Mouse (Mus musculus): ENCODE data around the gene Pebp1. TPM values are rescaled to one million over a fixed set of nuclear protein-coding genes. Genes with fewer than 3 reads are reported as not detected.

Gene Pebp1
- polyA plus RNA-seq (2015; fragmentation: Nextera tagmentation; extraction: Ambion mirVana): 174 and 183 TPM in 2 replicates

- H3K4me2 ChIP-seq (ENCODE audit: low read depth, low read length): peak within 1 kb of the TSS; percentile 92
- H3K9me3 ChIP-seq (replicated peaks; ENCODE audit: control insufficient read depth, low read length): no peaks in the 10 kb centered on the region
- peak within 1 kb of the TSS; percentile 70 for H3K9ac ChIP-seq (ENCODE audit: low read depth, low read length)
- peak; percentile 99 for ATAC-seq (ENCODE audit: low read depth)
- peak within 1 kb of the TSS; percentile 59 for H3K27ac ChIP-seq (ENCODE audit: low read length)
- 0 out of 2 replicates have a peak, but pooled peaks cover 2% of the 10 kb centered on the region for H3K36me3 ChIP-seq (ENCODE audit: control insufficient read depth, insufficient read depth)
- peaks cover 22% of the 10 kb centered on the region for H3K4me1 ChIP-seq (ENCODE audit: control insufficient read depth, low read depth, low read length)
- H3K4me3 ChIP-seq (ENCODE audit: low read depth, low read length): peak within 1 kb of the TSS; percentile 74
- no peaks in the 10 kb centered on the region for H3K27me3 ChIP-seq (ENCODE audit: control insufficient read depth, insufficient read depth, low read depth, low read length)
- under 1% methylated on average over 66 of the region's 77 CpGs for WGBS (ENCODE audit: insufficient replicate concordance)
Observed at GRCm38 (mm10) chr5:117286831-117287822, at the start of gene Pebp1. TSS of gene Pebp1 (minus strand) at chr5:117287625.

GRCm38 (mm10) chr5:117330457-117330856 lies 43.0 kb upstream of the Pebp1 start:
- H3K9ac ChIP-seq (ENCODE audit: low read depth, low read length): no peak overlapping the region
- H3K36me3 ChIP-seq (ENCODE audit: control insufficient read depth, insufficient read depth): no peaks in the 10 kb centered on the region
- no peaks in the 10 kb centered on the region; the same call in 1 of the 2 replicates for H3K27me3 ChIP-seq (ENCODE audit: control insufficient read depth, insufficient read depth, low read depth, low read length)
- no peaks in the 10 kb centered on the region for H3K9me3 ChIP-seq (replicated peaks; ENCODE audit: control insufficient read depth, low read length)
- no peak for ATAC-seq (ENCODE audit: low read depth)
- H3K4me1 ChIP-seq (ENCODE audit: control insufficient read depth, low read depth, low read length): no peaks in the 10 kb centered on the region; the same call in 1 of the 2 replicates
- WGBS (ENCODE audit: insufficient replicate concordance): 72% methylated on average over 7 of the region's 7 CpGs
- no peak overlapping the region for H3K27ac ChIP-seq (ENCODE audit: low read length)
- no peak overlapping the region for H3K4me2 ChIP-seq (ENCODE audit: low read depth, low read length)
- H3K4me3 ChIP-seq (ENCODE audit: low read depth, low read length): no peak overlapping the region

GRCm38 (mm10) chr5:117326408-117326807 lies 39.0 kb upstream of the Pebp1 start:
- no peak for ATAC-seq (ENCODE audit: low read depth)
- 41% methylated on average over 6 of the region's 6 CpGs for WGBS (ENCODE audit: insufficient replicate concordance)
- H3K9ac ChIP-seq (ENCODE audit: low read depth, low read length): no peak overlapping the region
- no peak overlapping the region for H3K27ac ChIP-seq (ENCODE audit: low read length)
- H3K4me2 ChIP-seq (ENCODE audit: low read depth, low read length): no peak overlapping the region
- H3K9me3 ChIP-seq (replicated peaks; ENCODE audit: control insufficient read depth, low read length): no peaks in the 10 kb centered on the region
- no peaks in the 10 kb centered on the region for H3K36me3 ChIP-seq (ENCODE audit: control insufficient read depth, insufficient read depth)
- peaks cover 2% of the 10 kb centered on the region for H3K27me3 ChIP-seq (ENCODE audit: control insufficient read depth, insufficient read depth, low read depth, low read length)
- no peak overlapping the region for H3K4me3 ChIP-seq (ENCODE audit: low read depth, low read length)
- H3K4me1 ChIP-seq (ENCODE audit: control insufficient read depth, low read depth, low read length): no peaks in the 10 kb centered on the region; the same call in 1 of the 2 replicates

- H3K9ac ChIP-seq (ENCODE audit: low read depth, low read length): no peak overlapping the region
- no peaks in the 10 kb centered on the region; the same call in 1 of the 2 replicates for H3K4me1 ChIP-seq (ENCODE audit: control insufficient read depth, low read depth, low read length)
- peaks cover 28% of the 10 kb centered on the region for H3K27me3 ChIP-seq (ENCODE audit: control insufficient read depth, insufficient read depth, low read depth, low read length)
- WGBS (ENCODE audit: insufficient replicate concordance): 67% methylated on average over 9 of the region's 9 CpGs
- H3K4me2 ChIP-seq (ENCODE audit: low read depth, low read length): no peak overlapping the region
- ATAC-seq (ENCODE audit: low read depth): no peak
- H3K9me3 ChIP-seq (replicated peaks; ENCODE audit: control insufficient read depth, low read length): no peaks in the 10 kb centered on the region
- no peaks in the 10 kb centered on the region for H3K36me3 ChIP-seq (ENCODE audit: control insufficient read depth, insufficient read depth)
- no peak overlapping the region for H3K4me3 ChIP-seq (ENCODE audit: low read depth, low read length)
- H3K27ac ChIP-seq (ENCODE audit: low read length): no peak overlapping the region
Observed at GRCm38 (mm10) chr5:117323751-117324150, 36.3 kb upstream of the Pebp1 start.

GRCm38 (mm10) chr5:117318741-117319629 lies 31.6 kb upstream of the Pebp1 start, which contains the start of gene Vsig10:
TSS of gene Vsig10 (plus strand) at chr5:117319083.
- Histone ChIP-seq H3K4me2 (ENCODE audit: low read depth, low read length) (peak within 1 kb of the TSS; percentile 77), H3K9ac (ENCODE audit: low read depth, low read length) (peak within 1 kb of the TSS; percentile 63), H3K4me1 (ENCODE audit: control insufficient read depth, low read depth, low read length) (peaks cover 2% of the 10 kb centered on the region; the same call in 1 of the 2 replicates), H3K27me3 (ENCODE audit: control insufficient read depth, insufficient read depth, low read depth, low read length) (peaks cover 49% of the 10 kb centered on the region), H3K9me3 (replicated peaks; ENCODE audit: control insufficient read depth, low read length) (no peaks in the 10 kb centered on the region), H3K27ac (ENCODE audit: low read length) (no peak within 1 kb of the TSS), H3K36me3 (ENCODE audit: control insufficient read depth, insufficient read depth) (no peaks in the 10 kb centered on the region), H3K4me3 (ENCODE audit: low read depth, low read length) (peak within 1 kb of the TSS; percentile 65)
- peak; percentile 73 for ATAC-seq (ENCODE audit: low read depth)
- under 1% methylated on average over 81 of the region's 81 CpGs for WGBS (ENCODE audit: insufficient replicate concordance)

GRCm38 (mm10) chr5:117314587-117315428 lies 27.4 kb upstream of the Pebp1 start:
- H3K36me3 ChIP-seq (ENCODE audit: control insufficient read depth, insufficient read depth): no peaks in the 10 kb centered on the region
- peaks cover 2% of the 10 kb centered on the region for H3K4me1 ChIP-seq (ENCODE audit: control insufficient read depth, low read depth, low read length)
- no peak overlapping the region for H3K4me3 ChIP-seq (ENCODE audit: low read depth, low read length)
- ATAC-seq (ENCODE audit: low read depth): no peak
- no peak overlapping the region for H3K4me2 ChIP-seq (ENCODE audit: low read depth, low read length)
- no peak overlapping the region for H3K27ac ChIP-seq (ENCODE audit: low read length)
- peaks cover 32% of the 10 kb centered on the region for H3K27me3 ChIP-seq (ENCODE audit: control insufficient read depth, insufficient read depth, low read depth, low read length)
- no peak overlapping the region for H3K9ac ChIP-seq (ENCODE audit: low read depth, low read length)
- H3K9me3 ChIP-seq (replicated peaks; ENCODE audit: control insufficient read depth, low read length): no peaks in the 10 kb centered on the region
- WGBS (ENCODE audit: insufficient replicate concordance): 31% methylated on average over 9 of the region's 9 CpGs

- Histone ChIP-seq H3K4me1 (ENCODE audit: control insufficient read depth, low read depth, low read length) (peaks cover 2% of the 10 kb centered on the region), H3K27me3 (ENCODE audit: control insufficient read depth, insufficient read depth, low read depth, low read length) (peaks cover 23% of the 10 kb centered on the region), H3K4me2 (ENCODE audit: low read depth, low read length) (peak overlapping the region; percentile 41), H3K4me3 (ENCODE audit: low read depth, low read length) (peak overlapping the region; percentile 20), H3K36me3 (ENCODE audit: control insufficient read depth, insufficient read depth) (no peaks in the 10 kb centered on the region), H3K9ac (ENCODE audit: low read depth, low read length) (no peak overlapping the region), H3K27ac (ENCODE audit: low read length) (no peak overlapping the region), H3K9me3 (replicated peaks; ENCODE audit: control insufficient read depth, low read length) (no peaks in the 10 kb centered on the region)
- no peak for ATAC-seq (ENCODE audit: low read depth)
- WGBS (ENCODE audit: insufficient replicate concordance): 34% methylated on average over 10 of the region's 10 CpGs
Observed at GRCm38 (mm10) chr5:117313909-117314308, 26.5 kb upstream of the Pebp1 start.

- H3K36me3 ChIP-seq (ENCODE audit: control insufficient read depth, insufficient read depth): no peaks in the 10 kb centered on the region
- ATAC-seq (ENCODE audit: low read depth): no peak
- H3K4me3 ChIP-seq (ENCODE audit: low read depth, low read length): peak overlapping the region; percentile 20
- no peak overlapping the region for H3K9ac ChIP-seq (ENCODE audit: low read depth, low read length)
- H3K9me3 ChIP-seq (replicated peaks; ENCODE audit: control insufficient read depth, low read length): no peaks in the 10 kb centered on the region
- H3K4me1 ChIP-seq (ENCODE audit: control insufficient read depth, low read depth, low read length): peaks cover under 1% of the 10 kb centered on the region; the same call in 1 of the 2 replicates
- 18% methylated on average over 14 of the region's 14 CpGs for WGBS (ENCODE audit: insufficient replicate concordance)
- peak overlapping the region; percentile 41 for H3K4me2 ChIP-seq (ENCODE audit: low read depth, low read length)
- no peak overlapping the region for H3K27ac ChIP-seq (ENCODE audit: low read length)
- H3K27me3 ChIP-seq (ENCODE audit: control insufficient read depth, insufficient read depth, low read depth, low read length): peaks cover 18% of the 10 kb centered on the region
Observed at GRCm38 (mm10) chr5:117313420-117313819, 26.0 kb upstream of the Pebp1 start.
